Mouse (Mus musculus) liver, embryonic 12.5 days (tissue): Measurements from ENCODE around the gene Vars. TPM values are rescaled to one million over a fixed set of nuclear protein-coding genes. Genes with fewer than 3 reads are reported as not detected.
A peak's percentile ranks its signal among the peaks of the same experiment; 100 is the strongest.
"Not testable (repeated sequence)": the region's sequence is repeated elsewhere in the genome, so short reads cannot be mapped to it uniquely, and the experiment has no call there.

Experiments used
- ATAC-seq: fragments of 200-750 bp; cut with Nextera tagmentation; 2 replicates; pipeline ENCODE4 v1.8.0; 2017; ENCODE audit warnings: moderate number of reproducible peaks, mild to moderate bottlenecking, moderate library complexity
- H3K27ac ChIP-seq: fragments of 300-500 bp; sonication (generic); 2 replicates; pipeline ENCODE4 v1.5.1; 2016; ENCODE audit warnings: mild to moderate bottlenecking
- H3K27me3 ChIP-seq: fragments of 300-500 bp; sonication (generic); replicated peaks from 2 replicates; pipeline ENCODE4 v1.6.1; 2016; ENCODE audit warnings: mild to moderate bottlenecking, moderate library complexity
- H3K36me3 ChIP-seq: fragments of 300-500 bp; sonication (generic); 2 replicates; pipeline ENCODE4 v1.6.1; 2016; ENCODE audit warnings: mild to moderate bottlenecking, moderate library complexity
- H3K4me1 ChIP-seq: fragments of 300-500 bp; sonication (generic); 2 replicates; pipeline ENCODE4 v1.6.1; 2016
- H3K4me2 ChIP-seq: fragments of 300-500 bp; sonication (generic); 2 replicates; pipeline ENCODE4 v1.6.1; 2016; ENCODE audit warnings: mild to moderate bottlenecking, moderate library complexity
- H3K4me3 ChIP-seq: fragments of 300-500 bp; sonication (generic); 2 replicates; pipeline ENCODE4 v1.5.1; 2016; ENCODE audit warnings: mild to moderate bottlenecking, moderate library complexity
- H3K9ac ChIP-seq: fragments of 300-500 bp; sonication (generic); 2 replicates; pipeline ENCODE4 v1.6.1; 2016; ENCODE audit warnings: mild to moderate bottlenecking, moderate library complexity
- H3K9me3 ChIP-seq: fragments of 300-500 bp; sonication (generic); replicated peaks from 2 replicates; pipeline ENCODE4 v1.6.1; 2016; ENCODE audit warnings: mild to moderate bottlenecking, moderate library complexity
- WGBS: fragments of 180-500 bp; shearing (Covaris S2); methylation state at CpG from one replicate; pipeline ENCODE4 v1.1.7; 2016; ENCODE audit not compliant: insufficient replicate concordance; 5-methylcytosine and 5-hydroxymethylcytosine counted together
- polyA plus RNA-seq: library from polyadenylated mRNA; unstranded; fragments of >200 nt; fragmentation: Nextera tagmentation; extraction: Ambion mirVana; gene quantifications from 2 replicates; pipeline ENCODE4 v1.2.1, GENCODE M21; 2016

The Vars gene
- polyA plus RNA-seq, 1 experiment from 2014 or later, result 211 TPM

- H3K4me3 ChIP-seq, result no peak overlapping the region
- H3K36me3 ChIP-seq, result no peaks in the 10 kb centered on the region
- H3K27ac ChIP-seq, result no peak overlapping the region
- no peak for ATAC-seq
- WGBS, result 91% methylated on average over 11 of the region's 11 CpGs
- H3K4me2 ChIP-seq, result no peak overlapping the region
- H3K9me3 ChIP-seq, result no peaks in the 10 kb centered on the region
- H3K9ac ChIP-seq, result no peak overlapping the region
- peaks cover 66% of the 10 kb centered on the region for H3K4me1 ChIP-seq
- 0 out of 2 replicates have a peak, but pooled peaks cover 3% of the 10 kb centered on the region for H3K27me3 ChIP-seq
These were observed 30.5 kb downstream of the Vars start for GRCm38 (mm10) chr17:35031272-35031671.

- Histone ChIP-seq H3K4me1 (peaks cover 62% of the 10 kb centered on the region), H3K27ac (no peak overlapping the region), H3K4me3 (no peak overlapping the region), H3K27me3 (0 out of 2 replicates have a peak, but pooled peaks cover 3% of the 10 kb centered on the region), H3K9ac (no peak overlapping the region), H3K9me3 (no peaks in the 10 kb centered on the region), H3K36me3 (no peaks in the 10 kb centered on the region), H3K4me2 (no peak overlapping the region)
- WGBS, result 59% methylated on average over 7 of the region's 7 CpGs
- ATAC-seq, result no peak
These were observed 31.1 kb downstream of the Vars start for GRCm38 (mm10) chr17:35031880-35032279.

GRCm38 (mm10) chr17:35032323-35032870 lies 31.6 kb downstream of the Vars start:
- no peak overlapping the region for H3K9ac ChIP-seq
- no peaks in the 10 kb centered on the region for H3K36me3 ChIP-seq
- WGBS, result 60% methylated on average over 8 of the region's 8 CpGs
- H3K27me3 ChIP-seq, result 0 out of 2 replicates have a peak, but pooled peaks cover 3% of the 10 kb centered on the region
- no peak for ATAC-seq
- H3K4me3 ChIP-seq, result no peak overlapping the region
- H3K4me2 ChIP-seq, result no peak overlapping the region
- no peak overlapping the region for H3K27ac ChIP-seq
- peaks cover 58% of the 10 kb centered on the region for H3K4me1 ChIP-seq
- H3K9me3 ChIP-seq, result no peaks in the 10 kb centered on the region

- H3K27ac ChIP-seq, H3K9ac ChIP-seq, ATAC-seq, H3K27me3 ChIP-seq, H3K36me3 ChIP-seq, H3K4me2 ChIP-seq, H3K4me3 ChIP-seq, H3K9me3 ChIP-seq: not testable (repeated sequence)
- 63% methylated on average over 1 of the region's 1 CpGs for WGBS
- peaks cover 45% of the 10 kb centered on the region for H3K4me1 ChIP-seq
These were observed 32.9 kb downstream of the Vars start for GRCm38 (mm10) chr17:35033703-35034102.

DNA sequence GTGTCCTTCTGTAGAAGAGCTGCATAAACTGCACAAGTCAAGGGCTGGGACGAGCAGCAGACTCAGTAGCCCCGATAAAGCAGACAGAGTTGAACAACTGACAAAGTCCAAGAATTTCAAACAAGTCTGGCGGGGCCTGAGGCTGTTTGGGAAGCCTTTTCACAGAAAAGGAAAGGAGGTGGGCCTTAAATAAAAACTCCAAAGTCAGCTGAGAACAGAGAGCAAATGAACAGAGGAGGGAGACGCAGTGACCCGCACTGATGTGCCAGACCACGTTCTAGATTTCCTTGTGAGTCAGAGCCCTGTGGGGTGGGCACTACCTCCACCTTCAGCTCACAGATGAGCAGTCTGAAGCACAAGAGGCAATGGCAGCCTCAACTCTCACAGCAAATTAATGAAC lies 34.1 kb downstream of the Vars start:
- peaks cover 43% of the 10 kb centered on the region for H3K4me1 ChIP-seq
- 66% methylated on average over 6 of the region's 6 CpGs for WGBS
- H3K27me3 ChIP-seq, result 0 out of 2 replicates have a peak, but pooled peaks cover 3% of the 10 kb centered on the region

GRCm38 (mm10) chr17:35039121-35039873 lies 38.5 kb downstream of the Vars start:
- ATAC-seq, result 0 out of 2 replicates have a peak, but pooled peaks have one; percentile 24
- Histone ChIP-seq H3K27ac (no peak overlapping the region), H3K4me2 (no peak overlapping the region), H3K27me3 (no peaks in the 10 kb centered on the region), H3K36me3 (no peaks in the 10 kb centered on the region), H3K9me3 (no peaks in the 10 kb centered on the region), H3K9ac (no peak overlapping the region), H3K4me3 (no peak overlapping the region), H3K4me1 (peaks cover 48% of the 10 kb centered on the region)
- 76% methylated on average over 11 of the region's 11 CpGs for WGBS

More for the DNA sequence above, 34.1 kb downstream of the Vars start:
- Histone ChIP-seq H3K4me3 (no peak overlapping the region), H3K9ac (no peak overlapping the region), H3K27ac (0 out of 2 replicates have a peak overlapping the region, but pooled peaks have one; percentile 23), H3K4me2 (no peak overlapping the region), H3K9me3 (no peaks in the 10 kb centered on the region), H3K36me3 (no peaks in the 10 kb centered on the region)
- ATAC-seq, result no peak

DNA sequence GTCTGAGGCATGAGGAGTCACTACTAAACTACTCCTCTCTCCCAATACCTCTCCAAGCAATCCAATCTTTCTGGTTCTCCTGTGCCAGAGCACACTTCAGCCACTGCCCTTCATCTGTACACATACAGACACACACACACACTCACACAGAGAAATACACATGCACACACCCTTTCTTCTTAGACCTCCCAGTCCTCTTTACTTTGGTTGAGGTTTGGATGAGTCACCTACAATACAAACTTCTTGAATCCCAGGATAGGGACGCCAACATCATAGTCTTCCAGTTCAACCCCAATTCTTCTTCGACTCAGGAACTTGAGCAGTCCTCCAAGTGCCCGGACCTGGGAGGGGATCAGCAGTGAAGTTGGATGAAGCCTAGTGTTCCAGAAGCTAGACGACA lies 43.0 kb downstream of the Vars start:
- no peak overlapping the region for H3K9ac ChIP-seq
- H3K9me3 ChIP-seq, result no peaks in the 10 kb centered on the region
- no peaks in the 10 kb centered on the region for H3K36me3 ChIP-seq
- no peak for ATAC-seq
- no peak overlapping the region for H3K4me3 ChIP-seq
- peaks cover 84% of the 10 kb centered on the region for H3K4me1 ChIP-seq
- H3K27me3 ChIP-seq, result no peaks in the 10 kb centered on the region
- H3K4me2 ChIP-seq, result peak overlapping the region; percentile 98; the same call in 1 of the 2 replicates
- 69% methylated on average over 4 of the region's 4 CpGs for WGBS
- peak overlapping the region; percentile 94 for H3K27ac ChIP-seq

DNA sequence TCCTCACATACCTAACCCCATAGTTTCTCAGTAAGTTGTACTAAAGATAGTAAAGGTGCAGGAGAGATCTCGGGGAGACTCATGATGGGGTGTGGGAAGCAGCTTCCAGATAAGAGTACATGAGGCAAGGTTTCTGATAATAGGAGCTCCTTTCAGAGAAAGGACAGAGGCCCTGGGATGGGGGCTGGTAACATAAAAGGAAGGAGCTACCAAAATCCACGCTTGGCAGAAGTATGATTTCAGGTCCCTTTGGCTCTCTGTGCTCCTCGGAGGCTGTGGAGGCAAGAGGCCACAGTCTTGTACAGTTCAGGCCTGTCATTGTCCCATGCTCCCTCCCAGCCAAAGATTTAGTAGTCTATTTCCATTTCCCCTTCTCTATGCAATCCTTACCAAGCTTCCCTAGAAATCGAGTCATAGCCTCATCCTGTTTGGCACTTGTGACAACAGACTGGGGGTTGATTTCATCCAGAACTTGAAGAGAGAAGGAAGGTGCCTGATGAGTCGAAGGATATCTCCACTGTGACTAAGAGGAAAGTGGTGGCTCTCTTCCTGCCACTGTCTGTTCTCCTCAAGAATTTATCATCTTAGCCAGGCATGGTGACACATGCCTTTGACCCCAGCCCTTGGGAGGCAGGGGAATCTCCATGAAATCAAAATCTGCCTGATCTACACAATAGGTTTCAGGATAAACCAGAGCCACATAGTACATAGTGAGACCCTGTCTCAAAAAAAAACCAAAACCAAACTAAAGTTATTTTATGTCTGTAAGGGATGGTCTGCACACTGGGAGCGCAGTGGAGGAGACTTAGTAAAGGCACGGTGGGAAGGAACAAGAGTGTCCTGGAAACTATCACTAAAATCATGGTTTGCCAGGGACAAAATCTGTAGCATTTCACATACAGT lies 44.4 kb downstream of the Vars start:
- peak; percentile 58 for ATAC-seq
- no peaks in the 10 kb centered on the region for H3K9me3 ChIP-seq
- H3K4me3 ChIP-seq, result peak overlapping the region; percentile 70
- peak overlapping the region; percentile 89 for H3K9ac ChIP-seq
- H3K36me3 ChIP-seq, result no peaks in the 10 kb centered on the region
- peak overlapping the region; percentile 98 for H3K4me2 ChIP-seq
- peak overlapping the region; percentile 94 for H3K27ac ChIP-seq
- H3K4me1 ChIP-seq, result peaks cover 85% of the 10 kb centered on the region
- no peaks in the 10 kb centered on the region for H3K27me3 ChIP-seq
- WGBS, result 26% methylated on average over 7 of the region's 7 CpGs

DNA sequence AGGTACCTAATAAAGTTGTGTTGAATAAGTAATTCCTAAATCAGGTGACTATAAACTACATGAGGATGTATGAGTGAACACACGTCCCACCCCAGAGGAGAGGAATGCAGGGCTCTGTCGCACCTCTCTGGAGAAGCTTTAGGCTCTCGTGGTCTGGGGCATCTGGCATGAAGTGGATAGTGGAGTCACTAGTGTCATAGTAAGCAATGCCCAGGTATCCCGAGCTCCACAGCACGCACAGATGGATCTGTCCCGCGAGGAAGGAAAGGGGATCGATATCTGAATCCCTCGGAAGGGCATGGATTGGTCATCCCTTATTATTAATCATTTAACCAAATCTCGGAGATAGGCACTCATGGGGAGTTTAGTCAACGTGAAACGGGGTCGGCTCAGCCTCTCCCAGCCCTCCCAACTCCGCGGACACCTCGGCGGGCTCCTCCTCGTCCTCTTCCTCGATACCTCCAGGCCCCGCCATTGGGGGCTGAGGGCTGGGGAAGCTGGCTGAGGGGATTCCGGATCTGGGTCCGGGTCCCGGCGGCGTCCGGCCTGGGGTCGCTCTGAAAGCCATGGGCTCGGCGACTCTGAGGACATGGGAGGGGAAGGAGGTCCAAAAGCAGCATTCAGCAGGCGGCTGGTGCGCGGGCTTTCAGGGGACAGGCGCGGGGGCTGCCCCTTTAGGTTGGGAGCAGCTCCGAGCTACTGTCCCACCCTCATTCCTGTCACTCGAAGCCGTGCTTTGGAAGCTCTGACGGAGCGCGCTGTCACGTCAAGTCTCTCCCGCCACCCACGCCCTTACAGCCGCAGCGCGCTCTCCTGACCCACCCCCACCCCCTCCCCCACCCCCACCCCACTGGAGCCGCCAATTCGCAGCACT lies 45.3 kb downstream of the Vars start:
- H3K4me1 ChIP-seq, result peaks cover 85% of the 10 kb centered on the region

DNA sequence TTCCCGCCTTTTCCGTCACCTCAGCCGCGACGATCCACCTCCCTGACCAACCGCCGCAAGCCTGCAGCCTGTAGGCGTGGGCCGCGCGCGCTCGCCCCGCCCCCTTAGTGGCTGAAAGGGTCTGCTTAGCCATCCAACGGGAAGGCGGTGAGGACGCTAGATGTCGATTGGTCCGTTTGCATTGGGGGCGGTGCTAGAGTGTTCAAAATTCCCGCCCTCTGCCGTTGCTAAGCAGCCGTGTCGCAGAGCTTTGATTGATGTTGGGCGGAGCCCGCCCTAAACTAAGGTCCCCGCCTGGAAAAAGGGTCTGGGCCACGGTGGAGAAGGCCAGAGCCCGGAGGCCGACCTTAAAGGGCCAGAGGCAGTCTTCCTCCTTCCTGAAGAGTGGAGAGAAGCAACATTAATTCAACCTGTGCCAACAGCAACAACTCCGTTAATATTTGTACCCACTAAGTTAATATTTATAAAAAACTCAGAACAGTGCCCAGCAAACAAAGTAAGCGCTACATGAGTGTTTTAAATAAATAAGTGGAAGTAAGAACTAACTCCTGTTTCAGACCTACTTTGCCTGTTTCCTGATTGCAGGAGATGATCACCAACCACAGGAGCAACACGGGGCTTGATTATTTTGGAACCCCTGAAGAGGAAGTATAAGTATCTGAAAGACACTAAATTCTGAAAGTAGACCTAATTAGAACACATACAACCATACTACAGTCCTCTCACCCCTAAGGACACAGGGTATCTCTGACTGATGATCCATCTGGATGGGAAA lies 46.1 kb downstream of the Vars start, which contains the start of gene Msh5:
Gene Msh5 (minus strand): TSS at position 65 of the 775 bp plus-strand sequence.
- peaks cover 86% of the 10 kb centered on the region for H3K4me1 ChIP-seq
- no peaks in the 10 kb centered on the region for H3K9me3 ChIP-seq
- peak within 1 kb of the TSS; percentile 70 for H3K4me3 ChIP-seq
- 2% methylated on average over 33 of the region's 33 CpGs for WGBS
- peak within 1 kb of the TSS; percentile 92 for H3K9ac ChIP-seq
- no peaks in the 10 kb centered on the region for H3K36me3 ChIP-seq
- peak within 1 kb of the TSS; percentile 98 for H3K4me2 ChIP-seq
- H3K27ac ChIP-seq, result peak within 1 kb of the TSS; percentile 94
- ATAC-seq, result peak; percentile 88
- H3K27me3 ChIP-seq, result no peaks in the 10 kb centered on the region

More for the DNA sequence above, 45.3 kb downstream of the Vars start:
- Histone ChIP-seq H3K4me2 (peak overlapping the region; percentile 98), H3K36me3 (no peaks in the 10 kb centered on the region), H3K9ac (peak overlapping the region; percentile 89), H3K4me3 (peak overlapping the region; percentile 70), H3K9me3 (no peaks in the 10 kb centered on the region), H3K27ac (peak overlapping the region; percentile 94), H3K27me3 (no peaks in the 10 kb centered on the region)
- 3% methylated on average over 48 of the region's 48 CpGs for WGBS
- ATAC-seq, result no peak
